Mouse (Mus musculus): ENCODE measurements at regions not wholly inside any gene's neighbourhood (a gene's known extent, or its start where the extent isn't known, plus 50 kb on each side); places are given as distances from the start of the nearest gene placed in this dataset.
A peak's percentile ranks its signal among the peaks of the same experiment; 100 is the strongest.

DNA sequence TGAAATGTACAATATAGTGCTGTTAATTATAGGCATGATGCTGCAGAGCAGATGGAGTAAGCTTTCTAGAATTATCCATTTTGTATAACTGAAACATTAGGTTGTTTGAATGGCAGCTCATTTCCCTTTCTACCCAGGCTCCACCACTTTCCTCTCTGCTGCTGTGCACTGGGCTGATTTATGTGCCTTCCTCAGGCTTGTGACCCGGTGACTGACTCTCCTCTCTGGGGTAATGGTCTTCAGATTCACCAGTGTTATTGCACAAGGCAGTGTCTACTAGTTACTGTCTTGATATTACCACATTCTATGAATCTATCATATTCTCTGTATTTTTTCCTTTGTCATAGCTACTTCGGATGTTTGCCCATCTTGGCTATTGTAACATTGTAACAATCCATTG lies 109.4 kb upstream of the Tpk1 start:
- no peak for DNase-seq

GRCm38 (mm10) chr6:43774490-43774889 lies 108.4 kb upstream of the Tpk1 start:
- peak in 1 of 2 experiments; percentile 5 for DNase-seq

GRCm38 (mm10) chr6:43773561-43773960 lies 107.5 kb upstream of the Tpk1 start:
- DNase-seq = no peak

DNA sequence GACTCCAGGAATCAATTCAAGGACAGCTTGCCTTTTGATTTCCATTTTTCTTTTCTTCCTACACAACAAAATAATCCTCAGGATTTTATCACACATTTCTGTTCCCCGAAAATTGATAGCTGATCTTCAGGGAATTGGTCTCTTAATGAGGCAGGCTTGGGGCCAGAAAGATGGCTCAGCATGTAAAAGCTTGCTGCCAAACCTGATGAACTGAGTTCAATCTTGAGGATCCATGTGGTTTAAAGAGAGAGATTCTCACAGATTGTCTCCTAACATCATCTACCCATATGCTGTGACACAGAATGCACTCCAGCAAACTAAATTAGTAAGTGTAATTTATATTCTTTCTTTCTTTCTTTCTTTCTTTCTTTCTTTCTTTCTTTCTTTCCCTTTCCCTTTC lies 99.9 kb upstream of the Tpk1 start:
- DNase-seq = no peak
